Mouse (Mus musculus) MEL (cell line): ENCODE data around the gene Ksr1.

Experiments
- CTCF ChIP-seq, 3 experiments: IDR thresholded peaks in 2 of 3; conservative IDR thresholded peaks in 1 of 3; 2 replicates each; pipeline ENCODE4 v1.5.1; 2011 to 2012; ENCODE audit warnings: low read length in 3 of 3, low read depth in 2 of 3, mild to moderate bottlenecking in 2 of 3, improper control_type of control experiment in 1 of 3, inconsistent platforms in 1 of 3, mixed read lengths in 1 of 3, moderate library complexity in 1 of 3; ENCODE audit not compliant: control insufficient read depth in 1 of 3, insufficient read depth in 1 of 3, poor library complexity in 1 of 3, severe bottlenecking in 1 of 3
- MAX ChIP-seq: IDR thresholded peaks from 2 replicates; pipeline ENCODE4 v1.6.1; 2011; ENCODE audit warnings: low read length, improper control_type of control experiment
- MEF2A ChIP-seq: IDR thresholded peaks from 2 replicates; pipeline ENCODE4 v1.6.1; 2014; ENCODE audit warnings: low read depth, mild to moderate bottlenecking, inconsistent platforms, low read length, improper control_type of control experiment; ENCODE audit not compliant: poor library complexity, insufficient replicate concordance, severe bottlenecking; ENCODE audit errors: extremely low read depth
- UBTF ChIP-seq: IDR thresholded peaks from 2 replicates; pipeline ENCODE4 v1.6.1; 2012; ENCODE audit warnings: low read depth, mild to moderate bottlenecking, inconsistent platforms, low read length, improper control_type of control experiment, moderate library complexity, borderline replicate concordance; ENCODE audit not compliant: insufficient read depth
- USF2 ChIP-seq, 2 experiments: IDR thresholded peaks; 2 replicates each; pipeline ENCODE4 v1.6.1; 2011 to 2012; ENCODE audit warnings: improper control_type of control experiment in 2 of 2, low read length in 2 of 2, borderline replicate concordance in 1 of 2, inconsistent platforms in 1 of 2, low read depth in 1 of 2, mild to moderate bottlenecking in 1 of 2; ENCODE audit not compliant: insufficient read depth in 1 of 2

DNA sequence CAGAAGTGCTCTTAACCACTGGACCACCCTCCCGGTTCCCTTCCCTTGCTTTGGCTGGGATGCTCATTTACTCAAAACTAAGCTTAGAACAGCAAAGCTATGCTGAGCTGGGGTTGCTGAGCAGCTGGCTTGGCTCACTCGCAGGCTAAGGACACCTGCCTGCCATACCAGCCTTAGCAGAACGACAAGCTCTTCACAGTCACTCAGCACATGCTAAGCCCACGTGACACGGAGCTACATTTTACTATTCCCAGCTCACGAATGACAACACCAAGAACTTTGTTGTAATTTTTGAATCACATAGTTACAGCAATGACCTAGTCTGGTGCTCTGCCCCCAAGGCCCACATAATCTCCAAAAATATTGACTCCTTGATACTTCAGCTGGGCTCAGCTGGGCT lies 66.1 kb downstream of the Ksr1 start:
- TF ChIP-seq MAX (no peak), USF2 (IDR thresholded peaks at IDR 0.05; ENCODE audit: borderline replicate concordance in 1 of 2, insufficient read depth in 1 of 2, low read depth in 1 of 2, low read length in 2 of 2) (no peak), UBTF (no peak), CTCF (IDR thresholded peaks at IDR 0.05 in 2 of 3, conservative IDR thresholded peaks at IDR 0.05 in 1 of 3; ENCODE audit: control insufficient read depth in 1 of 3, insufficient read depth in 1 of 3, low read depth in 2 of 3, low read length in 3 of 3, poor library complexity in 1 of 3, severe bottlenecking in 1 of 3) (no peak), MEF2A (no peak)
